Mouse (Mus musculus): ENCODE results near the gene Cxcl16.
"Not testable (repeated sequence)": the region's sequence is repeated elsewhere in the genome, so short reads cannot be mapped to it uniquely, and the experiment has no call there.

Gene Cxcl16

GRCm38 (mm10) chr11:70459601-70460101 lies at the start of gene Cxcl16:
Gene Cxcl16, minus strand, starts transcription at chr11:70459984.
- DNase-seq (ENCODE audit: inconsistent ontology term) = peak; percentile 74

DNA sequence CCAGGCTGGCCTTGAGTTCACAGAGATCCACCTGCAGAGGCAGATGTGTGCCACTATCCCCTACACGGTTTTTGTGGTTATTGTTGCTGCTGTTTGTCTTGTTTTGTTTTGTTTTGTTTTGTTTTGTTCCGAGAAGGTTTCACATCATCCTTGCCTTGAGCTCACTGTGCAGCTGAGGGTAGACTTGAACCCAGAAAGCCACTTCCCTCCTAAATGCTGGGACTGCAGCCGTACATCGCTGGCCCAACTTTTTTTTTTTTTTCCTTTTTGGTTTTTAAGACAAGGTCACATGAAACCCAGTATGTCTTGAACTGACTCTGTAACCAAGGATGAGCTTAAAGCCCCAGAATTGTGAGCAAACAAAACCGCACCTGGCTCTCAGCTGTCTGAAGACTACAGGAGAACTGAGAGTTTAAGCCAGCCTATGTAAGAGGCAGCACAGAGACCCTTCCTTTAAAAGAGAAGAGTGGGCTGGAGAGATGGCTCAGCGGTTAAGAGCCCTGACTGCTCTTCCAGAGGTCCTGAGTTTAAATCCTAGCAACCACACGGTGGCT lies 47.3 kb upstream of the Cxcl16 start:
- DNase-seq (ENCODE audit: inconsistent ontology term) = no peak

- peak; percentile 45 for DNase-seq (ENCODE audit: inconsistent ontology term)
Measured at GRCm38 (mm10) chr11:70506385-70506784, 46.6 kb upstream of the Cxcl16 start.

GRCm38 (mm10) chr11:70504970-70505369 lies 45.2 kb upstream of the Cxcl16 start, which contains the start of gene Tm4sf5:
Gene Tm4sf5, plus strand, starts transcription at chr11:70505244.
- no peak for DNase-seq (ENCODE audit: inconsistent ontology term)

DNA sequence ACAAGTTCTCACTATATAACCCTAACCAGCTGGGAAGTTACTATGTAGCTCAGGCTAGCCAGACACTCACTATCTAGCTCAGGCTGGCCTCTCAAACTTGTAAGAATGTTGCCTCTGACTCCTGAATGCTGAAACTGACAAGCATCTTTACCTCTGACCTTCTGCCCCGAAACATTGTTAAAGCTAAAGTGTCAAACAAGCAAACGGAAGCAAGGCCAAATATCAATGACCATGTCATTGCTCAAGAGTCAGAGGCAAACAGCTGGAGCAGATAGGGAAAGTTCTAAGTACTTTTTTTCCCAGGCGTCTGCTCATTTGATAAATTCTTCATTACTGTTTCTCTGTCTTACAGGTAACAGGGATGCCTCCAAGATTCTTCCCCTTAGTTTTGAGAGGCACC lies 42.2 kb upstream of the Cxcl16 start:
- DNase-seq (ENCODE audit: inconsistent ontology term) = no peak

DNA sequence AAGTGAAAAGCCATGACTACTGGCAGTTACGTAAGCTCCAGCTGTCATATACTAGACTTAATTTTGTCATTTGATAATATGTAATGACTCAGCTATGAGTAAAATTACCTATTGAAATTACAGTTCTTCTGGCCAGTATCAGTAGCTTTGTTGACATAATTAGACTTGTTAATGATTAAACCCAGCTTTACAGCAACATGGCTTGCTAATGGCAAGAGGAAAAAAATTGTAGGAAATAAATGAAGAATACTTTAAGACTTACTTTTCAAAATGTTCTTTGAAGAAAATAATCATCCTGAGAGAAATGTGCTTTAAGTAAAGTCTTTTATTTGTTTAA lies 40.7 kb upstream of the Cxcl16 start:
- DNase-seq (ENCODE audit: inconsistent ontology term) = no peak

- DNase-seq (ENCODE audit: inconsistent ontology term) = no peak
Measured at GRCm38 (mm10) chr11:70499566-70500475, 40.0 kb upstream of the Cxcl16 start.

DNA sequence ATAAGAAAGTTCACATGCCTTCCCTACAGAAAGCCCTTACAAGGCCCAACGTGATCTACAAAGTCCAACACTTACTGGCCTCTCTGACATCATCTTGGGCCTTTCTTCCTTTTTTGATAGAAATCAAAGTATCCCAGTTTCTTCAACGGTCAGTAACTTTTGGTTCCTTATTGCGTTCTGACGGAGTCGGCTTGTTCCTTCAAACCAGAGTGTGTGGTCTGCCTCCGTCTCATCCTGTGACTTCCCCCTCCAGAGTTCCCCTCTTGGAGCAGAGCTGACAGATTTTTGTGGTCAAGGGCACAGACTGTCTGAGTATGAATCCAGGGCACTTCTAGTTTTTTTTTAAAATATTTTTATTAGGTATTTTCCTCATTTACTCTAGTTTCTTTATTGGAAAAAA lies 29.9 kb upstream of the Cxcl16 start:
- no peak for DNase-seq (ENCODE audit: inconsistent ontology term)

DNA sequence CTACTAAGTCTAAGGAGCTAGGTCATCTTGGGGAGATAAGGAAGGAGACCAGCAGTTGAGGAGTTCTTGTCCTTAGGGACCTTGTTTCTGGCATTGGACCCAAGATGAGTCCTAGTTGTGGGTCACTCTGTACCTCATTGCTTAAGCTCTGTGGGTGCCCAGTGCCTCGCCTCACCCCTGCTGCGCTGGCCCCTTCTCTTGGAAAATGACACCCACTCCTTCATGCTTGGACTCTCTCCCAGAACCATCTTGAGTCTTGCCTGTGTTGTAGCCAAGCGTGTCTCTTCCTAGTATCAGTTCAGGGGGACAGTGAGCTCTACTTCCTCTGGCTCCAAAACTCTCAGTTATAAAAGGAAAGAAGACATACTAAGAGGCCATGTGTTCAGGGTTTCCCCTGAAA lies 29.4 kb upstream of the Cxcl16 start:
- DNase-seq (ENCODE audit: inconsistent ontology term) = no peak

GRCm38 (mm10) chr11:70487816-70488215 lies 28.0 kb upstream of the Cxcl16 start:
- no peak for DNase-seq (ENCODE audit: inconsistent ontology term)

DNA sequence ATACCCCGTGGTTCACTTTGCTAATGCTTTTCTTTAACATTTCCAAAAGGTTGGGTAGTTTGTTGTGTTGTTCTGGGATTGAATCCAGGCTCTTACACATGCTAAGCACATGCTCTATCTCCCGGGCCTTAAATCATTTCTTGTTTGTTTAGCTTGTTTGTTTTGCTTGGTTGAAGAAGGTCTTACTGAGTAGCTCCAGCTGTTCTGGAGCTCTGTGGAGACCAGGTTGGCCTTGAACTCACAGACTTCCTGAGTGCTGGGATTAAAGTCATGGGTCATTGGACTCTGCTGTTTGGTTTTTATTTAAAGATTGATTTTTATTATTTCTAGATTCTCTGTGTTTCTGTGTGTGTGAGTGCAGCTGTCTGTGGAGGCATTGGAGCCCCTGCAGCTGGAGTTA lies 25.7 kb upstream of the Cxcl16 start:
- DNase-seq (ENCODE audit: inconsistent ontology term) = no peak

DNA sequence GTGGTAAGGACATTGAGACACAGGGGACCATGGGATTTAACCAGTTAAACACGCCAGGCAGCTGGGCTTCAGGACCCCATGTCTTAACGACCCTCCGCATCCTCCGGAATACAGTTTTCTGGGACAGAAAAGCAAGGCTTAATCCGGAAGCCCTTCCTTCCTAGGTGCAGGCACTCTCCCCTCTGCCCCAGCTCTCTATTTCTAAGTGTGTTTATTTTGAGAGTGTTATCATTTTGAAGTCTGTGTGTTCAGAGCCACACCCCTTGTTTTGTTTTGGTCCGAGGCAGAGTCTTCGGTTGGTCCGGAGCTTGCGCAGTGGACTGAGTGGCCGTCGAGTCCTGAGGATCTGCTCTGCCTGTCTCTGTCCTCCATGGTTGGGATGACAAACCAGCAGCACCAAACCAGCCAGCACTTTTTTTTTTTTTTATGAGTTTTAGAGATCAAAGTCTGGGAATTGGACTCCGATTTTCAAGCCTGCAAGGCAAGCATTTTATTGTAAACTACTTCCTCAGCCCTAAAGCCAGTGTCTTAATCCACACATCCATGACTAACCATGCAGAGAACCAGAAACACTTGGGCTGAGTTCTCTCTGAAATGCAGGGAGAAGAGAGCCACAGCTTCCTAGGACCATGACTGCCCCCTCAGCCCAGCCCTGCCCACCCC lies 15.2 kb upstream of the Cxcl16 start:
- no peak for DNase-seq (ENCODE audit: inconsistent ontology term)

GRCm38 (mm10) chr11:70473291-70473690 lies 13.5 kb upstream of the Cxcl16 start:
- not testable (repeated sequence) for DNase-seq (ENCODE audit: inconsistent ontology term)

DNA sequence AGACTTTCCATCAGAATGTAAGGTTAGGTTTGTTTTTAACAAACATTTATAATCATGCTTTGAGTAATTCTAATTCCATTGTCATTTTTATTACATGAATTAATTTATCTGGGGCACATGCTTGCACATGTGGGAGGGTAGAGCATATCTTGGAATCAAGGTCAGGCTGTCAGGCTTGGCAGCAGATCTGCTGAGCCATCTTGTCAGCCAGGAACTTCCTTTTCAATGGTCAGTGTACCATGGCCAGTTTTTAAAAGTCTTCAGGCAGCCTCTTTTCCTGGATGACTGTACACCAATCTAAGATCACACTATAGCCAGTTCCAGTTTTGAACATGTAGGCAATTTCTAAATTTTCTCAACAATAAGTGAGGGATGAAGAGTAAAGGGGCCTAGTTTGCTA lies 12.9 kb upstream of the Cxcl16 start:
- no peak for DNase-seq (ENCODE audit: inconsistent ontology term)

GRCm38 (mm10) chr11:70469764-70470163 lies 10.0 kb upstream of the Cxcl16 start:
- no peak for DNase-seq (ENCODE audit: inconsistent ontology term)

DNA sequence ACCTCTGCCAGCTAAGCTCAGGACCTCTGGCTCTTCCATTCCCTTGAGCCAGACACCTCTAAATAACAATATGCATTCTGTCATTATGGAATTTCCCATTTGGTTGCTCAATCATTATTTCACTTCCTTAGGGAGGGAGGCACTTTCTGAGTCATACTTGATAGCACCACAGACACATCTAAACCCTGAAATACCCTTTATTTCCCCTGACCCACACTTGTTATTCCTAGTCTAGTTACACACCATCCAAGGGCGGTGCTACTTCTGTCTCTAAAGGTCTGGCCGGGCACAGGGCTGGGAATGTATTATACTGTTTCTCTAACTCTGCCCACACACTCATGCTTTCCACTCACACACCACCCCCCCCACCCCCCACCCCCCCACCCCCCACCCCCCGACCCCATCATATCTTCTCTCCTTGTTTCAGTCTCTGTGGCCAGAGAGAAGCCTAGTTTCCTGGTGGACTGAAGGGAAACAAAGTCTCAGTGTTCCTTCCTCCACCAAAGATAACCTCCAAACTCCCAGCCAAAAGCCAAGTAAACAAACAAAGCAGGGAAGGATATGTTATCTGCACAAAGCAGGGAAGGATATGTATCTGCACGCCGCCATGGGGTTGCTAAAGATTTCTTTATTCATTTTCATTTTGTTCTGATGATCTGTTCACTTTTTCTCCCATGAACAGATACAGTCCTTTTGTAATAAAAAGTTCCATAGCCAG lies 8.3 kb upstream of the Cxcl16 start:
- peak; percentile 51 for DNase-seq (ENCODE audit: inconsistent ontology term)

- DNase-seq (ENCODE audit: inconsistent ontology term) = peak; percentile 30
Measured at GRCm38 (mm10) chr11:70465824-70466223, 6.0 kb upstream of the Cxcl16 start.

DNA sequence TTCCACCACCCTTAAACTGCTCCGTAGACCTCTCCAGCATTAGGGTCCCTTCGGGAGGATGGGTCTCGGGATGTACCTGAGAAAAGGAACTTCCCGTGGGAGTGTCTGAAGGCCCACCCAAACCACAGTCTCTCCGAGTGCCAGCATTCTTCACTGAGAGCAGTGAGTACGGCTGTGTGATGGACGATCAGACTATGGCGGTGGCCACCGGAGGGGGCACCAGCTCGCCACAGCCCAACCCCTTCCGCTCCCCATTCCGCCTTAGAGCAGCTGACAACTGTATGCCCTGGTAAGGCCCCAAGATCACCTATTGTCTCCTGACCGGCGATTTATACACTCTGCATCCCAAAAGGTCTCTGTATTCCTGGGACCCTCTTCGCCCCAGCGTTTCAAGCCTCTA lies 5.4 kb upstream of the Cxcl16 start:
- no peak for DNase-seq (ENCODE audit: inconsistent ontology term)

GRCm38 (mm10) chr11:70463970-70464369 lies 4.2 kb upstream of the Cxcl16 start:
- no peak for DNase-seq (ENCODE audit: inconsistent ontology term)

- DNase-seq (ENCODE audit: inconsistent ontology term) = no peak
Measured at GRCm38 (mm10) chr11:70458688-70459600, 840 bp downstream of the Cxcl16 start, which contains the start of gene Zmynd15. Gene Zmynd15, plus strand, starts transcription at chr11:70459433.

Data from Muller cell, postnatal 12 days (primary cell).